Mouse (Mus musculus): ENCODE data around the gene Reg3g. TPM values are rescaled to one million over a fixed set of nuclear protein-coding genes. Genes with fewer than 3 reads are reported as not detected.

The Reg3g gene
- polyA plus RNA-seq (2015; fragmentation: Nextera tagmentation; extraction: Ambion mirVana): 1.7 and 2.6 TPM in 2 replicates

GRCm38 (mm10) chr6:78468772-78469171 lies at the start of gene Reg3g:
TSS of gene Reg3g (minus strand) at chr6:78468872.
- Histone ChIP-seq H3K4me1 (replicated peaks) (no peaks in the 10 kb centered on the region), H3K36me3 (no peaks in the 10 kb centered on the region), H3K4me2 (replicated peaks) (no peak within 1 kb of the TSS), H3K9ac (no peak within 1 kb of the TSS), H3K27me3 (replicated peaks) (no peaks in the 10 kb centered on the region), H3K27ac (no peak within 1 kb of the TSS), H3K4me3 (replicated peaks) (no peak within 1 kb of the TSS), H3K9me3 (no peaks in the 10 kb centered on the region)
- 67% methylated on average over 2 of the region's 2 CpGs for WGBS
- ATAC-seq: peak; percentile 47

- no peak overlapping the region for H3K4me3 ChIP-seq (replicated peaks)
- H3K27ac ChIP-seq: no peak overlapping the region
- H3K9ac ChIP-seq: no peak overlapping the region
- no peak overlapping the region for H3K4me2 ChIP-seq (replicated peaks)
- no peak for ATAC-seq
- H3K4me1 ChIP-seq (replicated peaks): no peaks in the 10 kb centered on the region
- WGBS: 69% methylated on average over 3 of the region's 3 CpGs
- no peaks in the 10 kb centered on the region for H3K36me3 ChIP-seq
- H3K27me3 ChIP-seq (replicated peaks): no peaks in the 10 kb centered on the region
- H3K9me3 ChIP-seq: no peaks in the 10 kb centered on the region
These were observed 47.2 kb upstream of the Reg3g start for GRCm38 (mm10) chr6:78515777-78516446.

- Histone ChIP-seq H3K27ac (no peak overlapping the region), H3K9me3 (no peaks in the 10 kb centered on the region), H3K27me3 (replicated peaks) (no peaks in the 10 kb centered on the region), H3K4me3 (replicated peaks) (no peak overlapping the region), H3K9ac (no peak overlapping the region), H3K4me1 (replicated peaks) (no peaks in the 10 kb centered on the region), H3K36me3 (no peaks in the 10 kb centered on the region), H3K4me2 (replicated peaks) (no peak overlapping the region)
- WGBS: 1% methylated on average over 3 of the region's 3 CpGs
- peak; percentile 78 for ATAC-seq
These were observed 44.2 kb upstream of the Reg3g start for GRCm38 (mm10) chr6:78512833-78513232.

- no peak overlapping the region for H3K4me3 ChIP-seq (replicated peaks)
- no peak overlapping the region for H3K27ac ChIP-seq
- no peaks in the 10 kb centered on the region for H3K9me3 ChIP-seq
- no peaks in the 10 kb centered on the region for H3K36me3 ChIP-seq
- ATAC-seq: peak; percentile 72
- H3K4me1 ChIP-seq (replicated peaks): no peaks in the 10 kb centered on the region
- no peaks in the 10 kb centered on the region for H3K27me3 ChIP-seq (replicated peaks)
- no peak overlapping the region for H3K9ac ChIP-seq
- WGBS: 57% methylated on average over 3 of the region's 3 CpGs
- H3K4me2 ChIP-seq (replicated peaks): no peak overlapping the region
These were observed 41.7 kb upstream of the Reg3g start for GRCm38 (mm10) chr6:78510173-78510900.

GRCm38 (mm10) chr6:78505745-78506144 lies 37.1 kb upstream of the Reg3g start:
- Histone ChIP-seq H3K36me3 (no peaks in the 10 kb centered on the region), H3K4me2 (replicated peaks) (no peak overlapping the region), H3K9me3 (no peaks in the 10 kb centered on the region), H3K27ac (no peak overlapping the region), H3K27me3 (replicated peaks) (no peaks in the 10 kb centered on the region), H3K4me1 (replicated peaks) (no peaks in the 10 kb centered on the region), H3K4me3 (replicated peaks) (no peak overlapping the region), H3K9ac (no peak overlapping the region)
- ATAC-seq: no peak
- 67% methylated on average over 3 of the region's 3 CpGs for WGBS

GRCm38 (mm10) chr6:78494633-78495032 lies 26.0 kb upstream of the Reg3g start:
- no peaks in the 10 kb centered on the region for H3K27me3 ChIP-seq (replicated peaks)
- WGBS: 59% methylated on average over 3 of the region's 3 CpGs
- no peak overlapping the region for H3K4me3 ChIP-seq (replicated peaks)
- H3K4me1 ChIP-seq (replicated peaks): no peaks in the 10 kb centered on the region
- H3K9ac ChIP-seq: no peak overlapping the region
- H3K27ac ChIP-seq: no peak overlapping the region
- ATAC-seq: peak; percentile 77
- no peaks in the 10 kb centered on the region for H3K9me3 ChIP-seq
- H3K4me2 ChIP-seq (replicated peaks): no peak overlapping the region
- H3K36me3 ChIP-seq: no peaks in the 10 kb centered on the region

- H3K27ac ChIP-seq: no peak overlapping the region
- no peak overlapping the region for H3K4me2 ChIP-seq (replicated peaks)
- H3K4me3 ChIP-seq (replicated peaks): no peak overlapping the region
- no peaks in the 10 kb centered on the region for H3K36me3 ChIP-seq
- peak; percentile 68 for ATAC-seq
- H3K9ac ChIP-seq: no peak overlapping the region
- no peaks in the 10 kb centered on the region for H3K4me1 ChIP-seq (replicated peaks)
- no peaks in the 10 kb centered on the region for H3K9me3 ChIP-seq
- 62% methylated on average over 3 of the region's 3 CpGs for WGBS
- H3K27me3 ChIP-seq (replicated peaks): no peaks in the 10 kb centered on the region
These were observed 615 bp upstream of the Reg3g start for GRCm38 (mm10) chr6:78469287-78469686.

GRCm38 (mm10) chr6:78463266-78463665 lies 5.4 kb downstream of the Reg3g start:
- WGBS: 79% methylated on average over 2 of the region's 2 CpGs
- Histone ChIP-seq H3K4me2 (replicated peaks) (no peak overlapping the region), H3K9ac (no peak overlapping the region), H3K36me3 (no peaks in the 10 kb centered on the region), H3K9me3 (no peaks in the 10 kb centered on the region), H3K4me1 (replicated peaks) (no peaks in the 10 kb centered on the region), H3K27ac (no peak overlapping the region), H3K4me3 (replicated peaks) (no peak overlapping the region), H3K27me3 (replicated peaks) (no peaks in the 10 kb centered on the region)
- no peak for ATAC-seq

- ATAC-seq: peak; percentile 80
- WGBS: 55% methylated on average over 2 of the region's 2 CpGs
- no peak overlapping the region for H3K4me2 ChIP-seq (replicated peaks)
- no peaks in the 10 kb centered on the region for H3K4me1 ChIP-seq (replicated peaks)
- no peak overlapping the region for H3K27ac ChIP-seq
- no peaks in the 10 kb centered on the region for H3K9me3 ChIP-seq
- H3K36me3 ChIP-seq: no peaks in the 10 kb centered on the region
- H3K27me3 ChIP-seq (replicated peaks): no peaks in the 10 kb centered on the region
- no peak overlapping the region for H3K4me3 ChIP-seq (replicated peaks)
- no peak overlapping the region for H3K9ac ChIP-seq
These were observed 6.3 kb downstream of the Reg3g start for GRCm38 (mm10) chr6:78462360-78462759.

GRCm38 (mm10) chr6:78460191-78460825 lies 8.4 kb downstream of the Reg3g start:
- H3K9ac ChIP-seq: no peak overlapping the region
- WGBS: 67% methylated on average over 3 of the region's 3 CpGs
- no peaks in the 10 kb centered on the region for H3K9me3 ChIP-seq
- H3K4me2 ChIP-seq (replicated peaks): no peak overlapping the region
- H3K36me3 ChIP-seq: no peaks in the 10 kb centered on the region
- H3K4me1 ChIP-seq (replicated peaks): no peaks in the 10 kb centered on the region
- no peaks in the 10 kb centered on the region for H3K27me3 ChIP-seq (replicated peaks)
- no peak overlapping the region for H3K4me3 ChIP-seq (replicated peaks)
- no peak for ATAC-seq
- H3K27ac ChIP-seq: no peak overlapping the region

GRCm38 (mm10) chr6:78452804-78453203 lies 15.9 kb downstream of the Reg3g start:
- Histone ChIP-seq H3K9me3 (no peaks in the 10 kb centered on the region), H3K27ac (no peak overlapping the region), H3K9ac (no peak overlapping the region), H3K36me3 (no peaks in the 10 kb centered on the region), H3K4me2 (replicated peaks) (no peak overlapping the region), H3K4me3 (replicated peaks) (no peak overlapping the region), H3K4me1 (replicated peaks) (no peaks in the 10 kb centered on the region), H3K27me3 (replicated peaks) (no peaks in the 10 kb centered on the region)
- 93% methylated on average over 2 of the region's 2 CpGs for WGBS
- no peak for ATAC-seq

- ATAC-seq: peak; percentile 56; the same call in 1 of the 2 replicates
- no peak overlapping the region for H3K27ac ChIP-seq
These were observed 20.3 kb downstream of the Reg3g start for GRCm38 (mm10) chr6:78448409-78448808.

More at GRCm38 (mm10) chr6:78448409-78448808, 20.3 kb downstream of the Reg3g start:
- no peaks in the 10 kb centered on the region for H3K9me3 ChIP-seq
- no peak overlapping the region for H3K4me3 ChIP-seq (replicated peaks)
- no peak overlapping the region for H3K4me2 ChIP-seq (replicated peaks)
- H3K4me1 ChIP-seq (replicated peaks): no peaks in the 10 kb centered on the region
- no peak overlapping the region for H3K9ac ChIP-seq
- H3K36me3 ChIP-seq: no peaks in the 10 kb centered on the region
- no peaks in the 10 kb centered on the region for H3K27me3 ChIP-seq (replicated peaks)
